Mouse (Mus musculus): ENCODE data around the gene Pea15a. TPM values are rescaled to one million over a fixed set of nuclear protein-coding genes. Genes with fewer than 3 reads are reported as not detected.

Gene Pea15a
- total RNA-seq, 2 experiments from 2014 or later, result 409 to 413 TPM

Other genes starting within 250 kb of the Pea15a start
- 10 to 100 TPM; 10.5 to 16.4 TPM for gene Vangl2, start 178.4 kb downstream of the Pea15a start, total RNA-seq (2021)
- under 1 TPM; 0.42 to 0.72 TPM for gene Nhlh1, start 149.2 kb downstream of the Pea15a start, total RNA-seq (2021)
- 100 to 1,000 TPM; 143 to 144 TPM for gene Copa, start 124.3 kb downstream of the Pea15a start, total RNA-seq (2021)
- 10 to 100 TPM; 63.3 to 71.6 TPM for gene Ncstn, start 124.0 kb downstream of the Pea15a start, total RNA-seq (2021)
- 100 to 1,000 TPM in 1 of 2 experiments, 10 to 100 TPM in 1; 95.6 to 105 TPM for gene Pex19, start 80.0 kb downstream of the Pea15a start, total RNA-seq (2021)
- 100 to 1,000 TPM; 113 to 124 TPM for gene Dcaf8, start 58.7 kb downstream of the Pea15a start, total RNA-seq (2021)
- 1 to 10 TPM in 1 of 2 experiments, under 1 TPM in 1; 0.67 to 1.0 TPM for gene Casq1, start 13.1 kb upstream of the Pea15a start, total RNA-seq (2021)
- not detected for gene Atp1a4, start 51.6 kb upstream of the Pea15a start, total RNA-seq (2021)
- gene Igsf8, start 54.8 kb upstream of the Pea15a start, total RNA-seq (2021), result 100 to 1,000 TPM; 253 to 300 TPM
- gene Atp1a2, start 91.3 kb upstream of the Pea15a start, total RNA-seq (2021), result 100 to 1,000 TPM; 590 to 654 TPM
- gene Kcnj9, start 122.5 kb upstream of the Pea15a start, total RNA-seq (2021), result 100 to 1,000 TPM; 134 to 136 TPM
- 10 to 100 TPM; 86.8 to 97.1 TPM for gene Kcnj10, start 134.4 kb upstream of the Pea15a start, total RNA-seq (2021)
- 1 to 10 TPM; 7.8 to 8.3 TPM for gene Pigm, start 169.7 kb upstream of the Pea15a start, total RNA-seq (2021)

Data from left cerebral cortex, postnatal 36 days (tissue).